Mouse (Mus musculus): ENCODE results near the gene Gm49450. TPM values are rescaled to one million over a fixed set of nuclear protein-coding genes. Genes with fewer than 3 reads are reported as not detected.
"Not testable (repeated sequence)": the region's sequence is repeated elsewhere in the genome, so short reads cannot be mapped to it uniquely, and the experiment has no call there.

The Gm49450 gene
- total RNA-seq, 4 experiments from 2014 or later, result not detected

DNA sequence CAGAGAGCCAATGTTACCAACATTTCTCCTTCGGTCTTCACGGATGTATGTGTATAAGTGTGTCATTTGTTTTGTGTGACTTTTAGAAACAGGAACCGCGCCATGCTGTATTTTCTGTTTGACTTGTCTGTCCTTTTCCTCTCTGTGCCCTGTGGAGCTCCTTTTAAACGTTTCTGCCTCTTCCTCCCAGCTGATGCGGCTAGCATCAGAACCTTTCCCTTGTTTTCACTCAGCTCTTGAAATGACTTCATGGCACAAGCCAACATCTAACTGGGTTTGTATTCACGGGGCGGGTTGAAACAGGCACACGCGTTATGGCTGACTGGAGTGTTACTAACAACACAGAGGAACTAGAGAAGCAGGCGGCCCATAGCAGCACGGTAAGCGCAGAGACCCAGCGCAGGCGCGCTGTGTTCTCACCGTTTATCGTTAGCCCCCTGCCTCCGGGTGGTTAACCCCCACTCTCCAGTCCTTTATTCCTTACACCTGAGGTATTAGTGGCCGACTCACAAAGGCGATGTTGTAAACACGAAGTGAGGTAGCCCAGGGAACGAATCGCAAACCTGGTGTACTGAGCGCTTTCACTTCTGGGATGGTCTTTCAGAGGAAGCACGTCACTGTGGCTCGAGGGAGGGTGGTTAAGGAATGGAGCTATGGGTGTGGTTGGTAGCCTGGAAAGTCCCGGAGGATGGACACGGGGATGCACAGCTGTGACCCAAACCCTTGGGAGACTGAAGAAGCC is 32.1 kb upstream of the Gm49450 start:
- DNase-seq (ENCODE audit: low spot score), result peak; percentile 94

- DNase-seq (ENCODE audit: low spot score), result no peak
Measured at GRCm38 (mm10) chr15:98984681-98985080, 31.3 kb upstream of the Gm49450 start.

- no peak for DNase-seq (ENCODE audit: low spot score)
Measured at GRCm38 (mm10) chr15:98983431-98984081, 30.2 kb upstream of the Gm49450 start.

DNA sequence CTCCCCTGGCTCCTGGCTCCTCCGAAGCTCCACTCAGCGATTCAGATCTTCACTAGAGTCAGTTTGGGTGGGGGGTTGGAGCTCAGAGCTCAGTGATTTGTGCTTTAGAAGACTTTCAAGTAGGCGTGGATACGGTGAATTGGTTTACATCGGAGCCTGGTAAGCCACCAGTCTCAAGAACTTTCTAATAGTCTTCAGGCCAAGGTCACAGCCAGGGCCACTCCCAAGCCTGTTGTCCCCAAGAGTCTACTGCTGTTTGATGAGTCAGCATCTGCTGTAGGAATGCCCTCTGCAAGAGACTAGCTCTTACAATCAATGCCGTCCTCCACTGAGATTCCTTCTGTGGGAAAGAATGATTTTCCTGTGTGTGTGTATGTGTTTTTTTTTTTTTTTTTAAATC is 28.7 kb upstream of the Gm49450 start:
- no peak for DNase-seq (ENCODE audit: low spot score)

GRCm38 (mm10) chr15:98980012-98980614 is 26.8 kb upstream of the Gm49450 start:
- DNase-seq (ENCODE audit: low spot score), result no peak

GRCm38 (mm10) chr15:98978409-98979172 is 25.2 kb upstream of the Gm49450 start:
- no peak for DNase-seq (ENCODE audit: low spot score)

- DNase-seq (ENCODE audit: low spot score), result peak; percentile 83
Measured at GRCm38 (mm10) chr15:98977759-98978408, 24.5 kb upstream of the Gm49450 start.

- DNase-seq (ENCODE audit: low spot score), result no peak
Measured at GRCm38 (mm10) chr15:98976763-98977758, 23.7 kb upstream of the Gm49450 start.

DNA sequence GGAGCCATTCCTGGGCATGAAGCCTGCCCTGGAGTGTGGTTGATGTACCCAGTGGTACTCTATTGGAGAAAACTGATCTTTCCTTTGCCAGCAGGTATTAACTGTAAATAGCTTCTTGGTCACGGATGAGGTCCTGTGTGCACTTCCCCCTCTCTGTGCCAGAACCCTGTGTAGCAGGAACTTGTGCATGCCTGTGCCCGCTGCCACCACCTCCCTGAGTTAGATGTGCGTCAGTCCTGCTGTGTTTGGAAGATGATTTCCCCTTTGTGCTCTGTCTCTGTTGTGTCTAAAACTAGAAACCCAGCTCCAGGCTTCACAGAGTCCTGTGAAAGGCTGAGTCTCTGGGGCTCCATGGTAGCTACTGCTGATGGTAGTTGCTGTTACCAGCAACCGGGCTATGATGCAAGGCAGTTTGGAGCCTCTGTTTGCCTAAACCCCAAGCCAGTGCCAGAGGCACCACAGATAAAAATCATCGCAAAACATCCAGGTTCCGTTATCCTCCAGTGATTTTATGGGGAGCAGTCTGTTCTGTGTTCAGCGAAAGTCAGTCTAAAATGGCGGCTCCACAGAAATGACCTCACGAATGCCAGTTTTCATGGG is 19.8 kb upstream of the Gm49450 start:
- no peak for DNase-seq (ENCODE audit: low spot score)

- DNase-seq (ENCODE audit: low spot score), result not testable (repeated sequence)
Measured at GRCm38 (mm10) chr15:98971576-98972320, 18.4 kb upstream of the Gm49450 start.

GRCm38 (mm10) chr15:98971111-98971510 is 17.8 kb upstream of the Gm49450 start:
- DNase-seq (ENCODE audit: low spot score), result no peak

GRCm38 (mm10) chr15:98969372-98970101 is 16.2 kb upstream of the Gm49450 start:
- no peak for DNase-seq (ENCODE audit: low spot score)

DNA sequence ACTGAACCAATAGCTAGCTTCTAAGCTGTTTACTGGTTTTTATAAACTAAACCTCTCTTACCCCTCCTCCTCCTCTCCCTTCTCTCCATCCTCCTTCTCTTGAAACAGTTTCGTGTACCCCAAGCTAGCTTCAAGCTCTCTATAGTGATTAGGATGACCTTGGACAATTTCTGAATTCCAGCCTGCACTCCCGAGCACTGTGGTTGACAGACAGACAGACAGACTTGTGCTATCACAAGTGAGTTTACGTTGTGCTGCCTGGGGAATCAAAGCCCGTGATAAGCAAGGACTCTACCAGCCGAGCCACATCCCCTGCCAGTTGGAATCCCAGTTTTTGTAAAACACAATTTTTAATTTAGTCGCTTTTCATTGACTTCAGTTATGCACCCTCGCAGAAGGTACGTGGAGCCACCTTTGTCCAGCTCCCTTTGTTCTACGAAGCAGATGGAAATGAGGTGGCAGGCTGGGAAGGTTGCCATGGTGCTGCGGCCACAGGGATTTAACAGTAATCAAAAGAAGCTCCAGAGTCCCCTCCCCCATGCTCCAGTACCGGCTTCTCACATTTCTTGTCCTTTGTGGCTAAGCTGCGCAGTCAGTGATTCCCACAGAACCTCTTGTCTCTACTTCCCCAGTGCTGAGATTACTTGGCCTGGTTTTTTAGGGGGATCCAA is 15.5 kb upstream of the Gm49450 start:
- DNase-seq (ENCODE audit: low spot score), result no peak

- no peak for DNase-seq (ENCODE audit: low spot score)
Measured at GRCm38 (mm10) chr15:98959531-98959930, 6.2 kb upstream of the Gm49450 start.

- no peak for DNase-seq (ENCODE audit: low spot score)
Measured at GRCm38 (mm10) chr15:98958901-98959420, 5.6 kb upstream of the Gm49450 start.

DNA sequence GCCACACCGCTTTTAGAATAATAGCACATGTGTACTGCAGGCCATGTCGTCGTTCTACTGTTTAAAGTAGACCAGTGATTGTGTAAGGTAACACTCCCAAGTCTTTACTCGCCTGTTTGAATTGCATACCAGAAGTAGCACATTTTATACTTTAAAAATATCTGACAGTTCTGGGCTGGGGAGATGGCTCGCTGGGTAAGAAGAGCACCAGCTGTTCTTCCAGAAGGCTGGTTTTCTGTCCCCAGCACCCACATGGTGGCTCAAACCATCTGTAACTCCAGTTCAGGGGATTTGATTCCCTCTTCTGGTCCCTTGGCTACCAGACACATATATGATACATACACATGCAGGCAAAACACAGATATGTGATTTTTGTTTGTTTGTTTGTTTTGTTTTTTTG is 4.1 kb upstream of the Gm49450 start:
- DNase-seq (ENCODE audit: low spot score), result no peak

GRCm38 (mm10) chr15:98956000-98956399 is 2.6 kb upstream of the Gm49450 start:
- no peak for DNase-seq (ENCODE audit: low spot score)

DNA sequence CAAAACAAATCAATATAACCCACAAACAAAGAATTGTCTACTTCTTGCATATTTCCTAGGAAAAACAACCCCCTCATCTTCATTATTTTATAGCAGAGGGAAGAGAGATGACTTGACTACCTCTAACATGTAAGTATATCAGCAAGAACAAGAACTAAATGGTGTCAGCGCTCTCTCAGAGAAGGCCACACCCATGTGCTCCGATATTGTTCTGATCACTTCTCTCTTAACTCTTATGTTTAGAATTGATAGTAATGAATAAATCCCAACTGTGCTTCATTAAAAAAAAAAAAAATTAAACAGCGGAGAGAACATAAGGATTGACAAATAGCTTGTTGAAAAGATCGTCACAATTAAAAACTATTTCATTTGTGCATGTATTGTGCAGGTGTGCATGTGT is 2.0 kb upstream of the Gm49450 start:
- no peak for DNase-seq (ENCODE audit: low spot score)

Measured in heart, adult 8-10 months (tissue).